Mouse (Mus musculus) embryonic facial prominence, embryonic 12.5 days (tissue): ENCODE results near the gene Samhd1. TPM values are rescaled to one million over a fixed set of nuclear protein-coding genes. Genes with fewer than 3 reads are reported as not detected.

ENCODE experiments used
- polyA plus RNA-seq: library from polyadenylated mRNA; unstranded; fragments of >200 nt; fragmentation: Nextera tagmentation; extraction: Ambion mirVana; gene quantifications from 2 replicates; pipeline ENCODE4 v1.2.1, GENCODE M21; 2016

The Samhd1 gene
- polyA plus RNA-seq, 1 experiment from 2014 or later: 26.9 TPM

Other genes starting within 250 kb of the Samhd1 start
- gene Sla2, start 248.1 kb downstream of the Samhd1 start, polyA plus RNA-seq: 0.31 TPM in 2 replicates
- gene Ndrg3, start 143.2 kb downstream of the Samhd1 start, polyA plus RNA-seq: 45.3 and 46.1 TPM in 2 replicates
- 45.1 and 49.6 TPM in 2 replicates for gene Dsn1, start 128.1 kb downstream of the Samhd1 start, polyA plus RNA-seq
- gene Soga1, start 56.0 kb downstream of the Samhd1 start, polyA plus RNA-seq: 5.7 and 7.8 TPM in 2 replicates
- not detected in 2 replicates for gene Tldc2, start 48.2 kb downstream of the Samhd1 start, polyA plus RNA-seq
- 24.6 and 26.4 TPM in 2 replicates for gene Rbl1, start 69.3 kb upstream of the Samhd1 start, polyA plus RNA-seq
- 265 and 268 TPM in 2 replicates for gene Rpn2, start 143.8 kb upstream of the Samhd1 start, polyA plus RNA-seq
- gene Mroh8, start 144.3 kb upstream of the Samhd1 start, polyA plus RNA-seq: 0.65 and 0.89 TPM in 2 replicates
- 2.4 and 3.2 TPM in 2 replicates for gene Ghrh, start 212.2 kb upstream of the Samhd1 start, polyA plus RNA-seq
- 78.5 and 82.8 TPM in 2 replicates for gene Manbal, start 232.3 kb upstream of the Samhd1 start, polyA plus RNA-seq